Mouse (Mus musculus): ENCODE results near the gene Osbpl3.

- no peak for TF ChIP-seq CTCF (IDR thresholded peaks at IDR 0.05)
- no peak for TF ChIP-seq POLR2A (IDR thresholded peaks at IDR 0.05; ENCODE audit: insufficient read depth, low read depth, low read length)
- TF ChIP-seq EP300 (IDR thresholded peaks at IDR 0.05; ENCODE audit: insufficient read depth, low read depth, low read length) = no peak
These were observed 705 bp upstream of the Osbpl3 start for GRCm38 (mm10) chr6:50456706-50457105.
